Mouse (Mus musculus): ENCODE results near the gene Actn4. TPM values are rescaled to one million over a fixed set of nuclear protein-coding genes. Genes with fewer than 3 reads are reported as not detected.
"Not testable (repeated sequence)": the region's sequence is repeated elsewhere in the genome, so short reads cannot be mapped to it uniquely, and the experiment has no call there.

Actn4 gene
- polyA plus RNA-seq, 1 experiment from 2014 or later, result 485 TPM

DNA sequence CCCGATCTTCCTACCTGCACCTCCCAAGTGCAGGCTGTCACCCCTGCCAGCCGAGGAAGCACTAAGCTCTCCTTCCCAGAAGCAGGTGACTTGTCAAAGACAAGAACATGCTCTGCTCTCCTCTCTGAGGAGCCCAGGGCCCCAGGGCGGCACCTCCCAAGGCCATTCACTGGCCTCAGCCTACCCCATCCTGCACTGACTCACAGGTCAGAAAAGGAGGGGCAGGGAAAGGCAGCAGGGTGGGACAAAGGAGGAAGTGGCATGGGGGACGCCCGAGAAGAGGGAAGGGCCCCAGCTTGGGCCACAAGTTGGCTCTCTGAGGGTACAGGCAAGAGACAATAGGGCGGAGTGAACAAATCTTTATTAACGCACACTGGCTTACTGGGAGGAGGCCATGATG is 8.9 kb upstream of the Actn4 start:
- no peaks in the 10 kb centered on the region for H3K27me3 ChIP-seq
- ATAC-seq, result no peak
- TF ChIP-seq CTCF (IDR thresholded peaks at IDR 0.05), result no peak
- ChIA-PET CTCF (interaction anchor here (0.7 to 1.4 kb wide), 3 partner anchors 8 to 55 kb away, joined by 3 to 5 read pairs (median 4); no protein-coding TSS in a partner anchor), POLR2A (interaction anchor here (0.5 to 1.8 kb wide), 4 partner anchors 9 to 91 kb away, joined by 3 to 5 read pairs (median 4); partner anchors contain the start of gene Actn4)
- in situ Hi-C loops (cut with MboI; ENCODE audit: low pct_unique_long_range_greater_than_20kb), result no loop called here
- no peak for DNase-seq (ENCODE audit: low read depth, low spot score)

DNA sequence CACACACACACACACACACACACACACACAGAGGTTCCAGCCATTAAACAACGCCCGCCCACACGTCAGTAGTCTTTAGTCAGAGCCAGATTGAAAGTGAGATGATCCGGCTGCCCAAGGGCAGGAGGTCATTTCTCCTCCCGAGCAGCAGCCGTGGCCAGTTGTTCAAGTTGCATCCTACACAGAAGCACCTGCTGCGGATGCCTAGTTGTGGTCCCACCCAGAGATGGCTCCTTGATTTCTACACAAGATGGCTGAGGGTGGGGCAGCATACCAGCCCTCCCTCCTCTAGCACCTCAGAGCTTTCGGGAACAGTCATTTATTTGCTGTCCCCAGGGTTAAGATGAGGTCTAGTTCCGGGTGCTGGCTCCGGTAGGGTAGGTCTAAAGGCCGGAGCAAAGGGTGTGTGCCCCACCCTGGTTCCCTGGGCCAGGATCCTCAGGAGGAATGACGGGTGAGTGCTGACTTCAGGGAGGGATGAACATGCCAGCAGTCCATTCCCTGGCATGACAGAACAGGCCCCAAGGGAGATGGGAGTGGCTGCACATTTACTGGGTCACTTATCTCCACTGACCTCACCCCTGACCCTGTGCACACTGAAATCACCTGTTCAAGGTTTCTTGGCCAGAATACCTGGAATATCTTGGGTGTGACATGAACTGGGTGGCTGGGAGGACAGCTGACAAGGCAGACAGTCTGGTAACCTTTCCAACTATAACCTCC is 7.7 kb upstream of the Actn4 start:
- ATAC-seq (no peak), DNase-seq (ENCODE audit: low read depth, low spot score) (no peak)
- in situ Hi-C loops (cut with MboI; ENCODE audit: low pct_unique_long_range_greater_than_20kb), result loop anchor here (10.0 kb wide), 1 partner anchor 55 kb away; no protein-coding TSS in a partner anchor
- no peak for TF ChIP-seq CTCF (IDR thresholded peaks at IDR 0.05)
- H3K27me3 ChIP-seq, result no peaks in the 10 kb centered on the region
- POLR2A ChIA-PET, result interaction anchor here (0.9 to 1.3 kb wide), 2 partner anchors 8 to 10 kb away, joined by 3 read pairs; partner anchors contain the start of gene Actn4
- CTCF ChIA-PET, result no interaction called here

DNA sequence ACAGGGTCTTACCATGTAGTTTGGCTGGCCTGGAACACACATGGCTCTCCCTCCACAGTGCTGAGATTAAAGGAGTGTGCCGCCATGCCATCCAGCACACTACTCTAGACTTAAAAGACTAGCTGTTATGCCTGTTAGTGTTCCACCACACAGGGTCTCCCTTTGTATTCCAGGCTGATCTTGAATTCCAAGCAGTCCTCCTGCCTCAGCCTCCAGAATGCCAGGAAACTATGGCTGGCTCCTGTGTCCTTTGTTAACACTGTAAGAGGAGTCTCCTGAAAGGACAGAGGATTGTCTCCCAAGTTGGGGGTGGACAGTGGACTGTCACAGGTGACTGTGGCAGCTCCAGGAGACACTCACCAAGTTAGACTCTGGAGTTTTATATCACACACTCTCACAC is 7.1 kb upstream of the Actn4 start:
- no peaks in the 10 kb centered on the region for H3K27me3 ChIP-seq
- POLR2A ChIA-PET, result interaction anchor here (1.3 kb wide), 1 partner anchor 9 kb away, joined by 3 read pairs; no protein-coding TSS in a partner anchor
- no peak for DNase-seq (ENCODE audit: low read depth, low spot score)
- in situ Hi-C loops (cut with MboI; ENCODE audit: low pct_unique_long_range_greater_than_20kb), result loop anchor here (10.0 kb wide), 1 partner anchor 54 kb away; no protein-coding TSS in a partner anchor
- TF ChIP-seq CTCF (IDR thresholded peaks at IDR 0.05), result no peak
- ATAC-seq, result no peak
- CTCF ChIA-PET, result no interaction called here

DNA sequence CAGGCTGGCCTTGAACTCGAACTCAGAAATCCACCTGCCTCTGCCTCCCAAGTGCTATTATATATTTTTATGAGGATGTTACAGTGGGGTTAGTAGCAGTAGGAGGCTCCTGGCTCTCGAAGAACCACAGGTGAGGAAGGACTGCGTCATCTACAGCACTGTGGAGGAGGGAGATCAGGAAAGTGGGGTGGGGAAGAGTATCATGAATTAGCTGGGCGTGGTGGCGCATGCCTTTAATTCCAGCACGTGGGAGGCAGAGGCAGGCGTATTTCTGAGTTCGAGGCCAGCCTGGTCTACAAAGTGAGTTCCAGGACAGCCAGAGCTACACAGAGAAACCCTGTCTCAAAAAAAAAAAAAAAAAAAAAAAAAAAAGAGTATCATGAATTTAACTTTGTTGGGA is 6.0 kb upstream of the Actn4 start:
- CTCF ChIA-PET; ATAC-seq; H3K27me3 ChIP-seq; POLR2A ChIA-PET; DNase-seq (ENCODE audit: low read depth, low spot score): not testable (repeated sequence)
- in situ Hi-C loops (cut with MboI; ENCODE audit: low pct_unique_long_range_greater_than_20kb), result loop anchor here (10.0 kb wide), 1 partner anchor 53 kb away; no protein-coding TSS in a partner anchor

DNA sequence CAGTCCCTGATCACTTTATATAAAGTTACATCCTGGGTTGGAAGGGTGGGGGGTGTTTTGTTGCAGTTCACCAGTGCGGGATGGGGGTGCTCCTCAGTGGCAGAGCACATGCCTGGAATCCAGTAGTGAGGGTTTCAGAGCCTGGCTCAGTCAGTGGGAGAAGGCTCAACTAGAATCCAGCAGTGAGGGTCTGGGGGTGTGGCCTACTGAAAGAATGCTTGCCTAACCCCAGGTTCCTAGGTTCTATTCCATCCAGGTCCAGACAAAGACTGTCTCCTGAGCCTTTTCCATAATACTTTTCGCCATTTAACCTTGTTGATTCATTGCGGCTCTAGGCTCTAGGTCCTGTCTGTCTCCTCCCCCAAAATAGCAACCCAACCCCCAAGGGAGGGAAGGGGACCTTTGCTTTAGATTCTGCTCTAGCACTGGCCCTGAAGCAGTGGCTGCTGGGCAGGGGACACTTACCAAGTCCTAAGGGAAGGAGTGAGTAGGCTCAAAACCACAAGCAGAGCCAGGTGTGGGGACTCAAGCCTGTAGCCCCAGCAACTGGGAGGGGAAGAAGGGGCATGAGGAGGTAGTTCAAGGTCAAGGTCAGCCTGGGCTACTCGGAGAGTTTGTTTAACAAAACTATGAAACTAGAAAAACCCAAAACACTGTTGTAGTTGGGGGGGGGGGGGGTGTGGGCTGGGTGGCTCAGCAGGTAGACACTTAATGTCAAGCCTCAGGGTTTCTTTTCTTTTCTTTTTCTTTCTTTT is 4.8 kb upstream of the Actn4 start:
- POLR2A ChIA-PET, result no interaction called here
- DNase-seq (ENCODE audit: low read depth, low spot score), result no peak
- no peak for ATAC-seq
- CTCF ChIA-PET, result no interaction called here
- in situ Hi-C loops (cut with MboI; ENCODE audit: low pct_unique_long_range_greater_than_20kb), result loop anchor here (10.0 kb wide), 1 partner anchor 52 kb away; no protein-coding TSS in a partner anchor
- H3K27me3 ChIP-seq, result no peaks in the 10 kb centered on the region
- no peak for TF ChIP-seq CTCF (IDR thresholded peaks at IDR 0.05)

DNA sequence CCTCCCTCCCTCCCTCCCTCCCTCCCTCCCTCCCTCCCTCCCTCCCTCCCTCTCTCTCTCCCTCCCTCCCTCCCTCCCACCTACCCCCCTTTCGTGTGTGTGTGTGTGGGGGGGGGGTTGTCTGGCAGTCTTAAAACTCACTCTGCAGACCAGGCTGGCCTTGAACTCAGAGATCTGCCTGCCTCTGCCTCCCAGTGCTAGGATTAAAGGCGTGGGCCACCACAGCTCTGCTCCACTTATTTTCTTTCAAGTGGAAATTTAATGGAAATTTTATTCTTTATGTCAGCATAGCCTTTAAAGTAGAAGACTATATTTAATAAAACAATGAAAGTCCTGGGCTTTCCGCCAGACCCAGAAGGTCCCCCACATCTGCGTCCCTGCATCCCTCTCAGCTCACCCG is 4.0 kb upstream of the Actn4 start:
- no peaks in the 10 kb centered on the region for H3K27me3 ChIP-seq
- TF ChIP-seq CTCF (IDR thresholded peaks at IDR 0.05), result no peak
- POLR2A ChIA-PET, result interaction anchor here (0.6 kb wide), 1 partner anchor 16 kb away, joined by 5 read pairs; the partner anchor contains the start of genes Eif3k and Map4k1
- CTCF ChIA-PET, result no interaction called here
- no peak for DNase-seq (ENCODE audit: low read depth, low spot score)
- in situ Hi-C loops (cut with MboI; ENCODE audit: low pct_unique_long_range_greater_than_20kb), result loop anchor here (10.0 kb wide), 1 partner anchor 51 kb away; no protein-coding TSS in a partner anchor
- no peak for ATAC-seq

DNA sequence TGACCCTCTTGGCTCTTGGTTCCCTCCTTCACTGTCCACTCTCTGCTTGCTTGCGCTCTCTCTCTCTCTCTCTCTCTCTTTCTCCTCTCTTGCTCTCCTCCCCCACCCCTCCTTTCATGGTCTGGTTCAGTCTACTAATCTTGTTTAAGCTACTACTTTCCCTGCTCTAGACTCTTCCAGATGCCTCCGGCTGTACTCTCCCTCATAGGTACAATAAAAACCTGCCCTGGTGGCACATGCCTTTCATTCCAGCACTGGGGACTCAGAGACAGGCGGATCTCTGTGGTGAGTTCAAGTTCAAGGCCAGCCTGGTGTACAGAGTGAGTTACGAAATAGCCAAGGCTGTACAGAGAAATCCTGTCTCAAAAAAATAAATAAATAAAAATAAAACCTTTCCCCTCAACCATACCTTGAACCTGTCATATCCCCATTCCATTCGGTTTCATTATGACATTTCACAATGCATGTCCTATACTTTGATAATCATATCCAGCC is 3.3 kb upstream of the Actn4 start:
- ChIA-PET POLR2A (interaction anchor here (0.6 kb wide), 1 partner anchor 17 kb away, joined by 5 read pairs; the partner anchor contains the start of genes Eif3k and Map4k1), CTCF (no interaction called here)
- TF ChIP-seq CTCF (IDR thresholded peaks at IDR 0.05), result no peak
- no peaks in the 10 kb centered on the region for H3K27me3 ChIP-seq
- DNase-seq (ENCODE audit: low read depth, low spot score) (no peak), ATAC-seq (no peak)
- in situ Hi-C loops (cut with MboI; ENCODE audit: low pct_unique_long_range_greater_than_20kb), result loop anchor here (10.0 kb wide), 1 partner anchor 51 kb away; no protein-coding TSS in a partner anchor

DNA sequence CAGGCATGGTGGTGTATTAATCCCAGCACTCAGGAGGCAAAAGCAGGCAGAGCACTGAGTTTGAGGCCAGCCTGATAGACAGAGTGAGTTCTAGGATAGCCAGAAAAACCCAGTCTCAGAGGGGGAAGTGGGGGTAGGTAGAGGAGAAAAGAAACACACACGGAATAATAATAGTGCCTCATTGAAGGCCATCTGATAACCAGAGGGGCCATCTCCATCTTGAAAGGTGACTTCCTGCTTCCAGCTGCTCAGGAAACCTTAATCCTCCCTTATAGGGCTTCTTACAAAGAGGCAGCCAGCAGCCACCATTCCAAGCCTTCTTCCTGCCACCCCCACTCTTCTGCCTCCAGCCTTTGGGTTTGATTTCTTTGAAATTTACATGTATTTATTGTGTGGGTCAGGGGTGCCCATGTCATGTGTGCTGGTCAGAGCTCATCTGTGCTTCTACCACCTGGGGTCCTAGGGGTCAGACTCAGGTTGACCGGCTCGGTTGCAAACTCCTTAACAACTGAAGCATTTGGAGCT is 1.3 kb upstream of the Actn4 start:
- ATAC-seq (no peak), DNase-seq (ENCODE audit: low read depth, low spot score) (no peak)
- H3K27me3 ChIP-seq, result no peaks in the 10 kb centered on the region
- no peak for TF ChIP-seq CTCF (IDR thresholded peaks at IDR 0.05)
- in situ Hi-C loops (cut with MboI; ENCODE audit: low pct_unique_long_range_greater_than_20kb), result loop anchor here (10.0 kb wide), 1 partner anchor 49 kb away; no protein-coding TSS in a partner anchor
- ChIA-PET POLR2A (no interaction called here), CTCF (interaction anchor here (1.4 kb wide), 1 partner anchor 8 kb away, joined by 4 read pairs; no protein-coding TSS in a partner anchor)

DNA sequence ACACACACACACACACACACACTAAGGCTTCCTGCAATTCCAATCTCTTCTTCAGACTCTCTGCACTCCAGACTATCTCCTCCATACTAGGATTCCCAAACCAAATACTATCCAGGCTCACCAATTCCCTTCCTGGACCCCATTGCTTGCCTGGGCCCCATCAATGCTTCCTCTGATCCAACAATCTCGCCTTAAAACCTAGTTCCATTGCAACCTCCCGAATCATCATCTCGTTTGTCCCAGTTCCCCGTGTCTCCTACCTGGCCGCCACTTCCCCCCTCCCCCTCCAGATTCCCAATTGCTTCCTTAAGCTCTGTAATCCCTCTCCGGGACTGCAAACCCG is 585 bp downstream of the Actn4 start:
- no peak for TF ChIP-seq CTCF (IDR thresholded peaks at IDR 0.05)
- ATAC-seq (no peak), DNase-seq (ENCODE audit: low read depth, low spot score) (no peak)
- ChIA-PET POLR2A (interaction anchor here (0.7 to 1.0 kb wide), 3 partner anchors 9 to 65 kb away, joined by 3 to 4 read pairs (median 3); no protein-coding TSS in a partner anchor), CTCF (no interaction called here)
- in situ Hi-C loops (cut with MboI; ENCODE audit: low pct_unique_long_range_greater_than_20kb), result loop anchor here (10.0 kb wide), 1 partner anchor 47 kb away; no protein-coding TSS in a partner anchor
- no peaks in the 10 kb centered on the region for H3K27me3 ChIP-seq

Measured in Patski (cell line).